Mouse (Mus musculus): ENCODE results near the gene Iqca. TPM values are rescaled to one million over a fixed set of nuclear protein-coding genes. Genes with fewer than 3 reads are reported as not detected.

The Iqca gene
- polyA plus RNA-seq, 1 experiment from 2014 or later: 0.19 TPM

GRCm38 (mm10) chr1:90092816-90093493 is 60.2 kb downstream of the Iqca start:
- ATAC-seq (ENCODE audit: insufficient number of reproducible peaks, low FRiP score, low TSS enrichment, low read depth): no peak
- Histone ChIP-seq H3K36me3 (no peaks in the 10 kb centered on the region), H3K4me2 (no peak overlapping the region), H3K27ac (no peak overlapping the region), H3K9me3 (no peaks in the 10 kb centered on the region), H3K9ac (no peak overlapping the region), H3K4me1 (peaks cover 3% of the 10 kb centered on the region; the same call in 1 of the 2 replicates), H3K27me3 (no peaks in the 10 kb centered on the region), H3K4me3 (no peak overlapping the region)
- WGBS: 76% methylated on average over 10 of the region's 10 CpGs

DNA sequence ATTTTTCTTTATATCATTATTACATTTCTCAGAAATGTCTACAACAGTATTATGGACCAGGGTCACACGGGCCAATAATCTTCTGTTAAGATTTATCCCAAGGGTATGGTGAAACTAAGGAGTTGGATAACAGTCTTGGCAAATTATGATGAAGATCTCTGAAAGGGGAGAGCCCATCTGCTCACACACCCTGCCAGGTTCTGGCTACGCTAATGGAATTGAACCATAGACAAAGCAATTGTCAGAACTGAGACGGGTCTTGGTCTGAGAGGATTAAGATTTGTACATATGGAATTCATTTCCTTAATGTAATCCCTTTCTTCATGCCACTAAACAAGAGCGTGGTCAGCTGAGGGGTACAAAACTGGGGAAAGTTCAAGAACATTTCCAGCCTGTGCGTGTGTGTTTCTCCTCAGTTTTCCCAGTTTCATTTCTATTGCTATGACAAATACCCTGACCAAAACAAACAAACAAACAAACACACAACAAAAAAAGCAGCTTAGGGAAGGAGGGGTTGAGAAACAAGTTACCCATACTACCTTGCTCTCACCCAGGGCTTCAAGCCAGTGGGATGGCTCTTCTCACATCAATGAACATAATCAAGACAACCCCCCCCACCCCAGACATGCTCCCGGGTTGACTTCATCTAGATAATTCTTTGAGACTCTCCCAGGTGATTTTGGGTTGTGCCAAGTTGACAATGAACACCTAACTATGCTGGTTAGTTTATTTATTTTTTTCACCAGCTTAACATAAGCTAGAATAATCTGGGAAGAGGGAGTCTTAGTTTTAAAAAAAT is 64.8 kb downstream of the Iqca start:
- Histone ChIP-seq H3K27me3 (no peaks in the 10 kb centered on the region), H3K4me3 (no peak overlapping the region), H3K27ac (no peak overlapping the region), H3K36me3 (no peaks in the 10 kb centered on the region), H3K9me3 (no peaks in the 10 kb centered on the region), H3K9ac (no peak overlapping the region), H3K4me1 (peaks cover 3% of the 10 kb centered on the region; the same call in 1 of the 2 replicates), H3K4me2 (no peak overlapping the region)
- WGBS: 50% methylated on average over 6 of the region's 6 CpGs
- ATAC-seq (ENCODE audit: insufficient number of reproducible peaks, low FRiP score, low TSS enrichment, low read depth): no peak

DNA sequence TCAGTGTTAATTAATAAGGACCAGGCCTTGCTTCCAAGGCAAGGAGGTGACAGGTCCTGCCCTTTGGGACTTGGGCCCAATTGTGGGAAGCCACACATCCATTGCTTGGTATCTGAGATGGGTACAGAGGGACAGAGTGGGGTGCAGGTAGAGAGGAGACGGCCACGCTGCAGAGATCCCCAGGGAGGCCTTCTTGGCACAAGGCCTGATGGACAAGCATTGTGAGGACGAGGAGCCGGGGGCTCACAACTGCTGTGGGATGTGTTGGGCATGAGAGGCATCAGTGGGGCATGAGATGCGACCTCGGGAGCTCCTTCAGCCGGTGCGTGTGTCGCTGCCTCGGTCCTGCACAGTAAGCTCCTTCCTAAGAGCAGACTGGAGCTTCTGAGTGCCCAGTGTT is 66.7 kb downstream of the Iqca start:
- 87% methylated on average over 10 of the region's 10 CpGs for WGBS
- no peaks in the 10 kb centered on the region for H3K36me3 ChIP-seq
- H3K9ac ChIP-seq: no peak overlapping the region
- H3K27ac ChIP-seq: no peak overlapping the region
- H3K27me3 ChIP-seq: no peaks in the 10 kb centered on the region
- ATAC-seq (ENCODE audit: insufficient number of reproducible peaks, low FRiP score, low TSS enrichment, low read depth): no peak
- H3K4me1 ChIP-seq: peaks cover 3% of the 10 kb centered on the region; the same call in 1 of the 2 replicates
- no peaks in the 10 kb centered on the region for H3K9me3 ChIP-seq
- no peak overlapping the region for H3K4me3 ChIP-seq
- H3K4me2 ChIP-seq: no peak overlapping the region

- Histone ChIP-seq H3K27me3 (no peaks in the 10 kb centered on the region), H3K4me1 (peaks cover 3% of the 10 kb centered on the region; the same call in 1 of the 2 replicates), H3K9ac (no peak overlapping the region), H3K27ac (no peak overlapping the region), H3K4me2 (no peak overlapping the region), H3K4me3 (no peak overlapping the region), H3K9me3 (no peaks in the 10 kb centered on the region), H3K36me3 (no peaks in the 10 kb centered on the region)
- WGBS: 66% methylated on average over 6 of the region's 6 CpGs
- no peak for ATAC-seq (ENCODE audit: insufficient number of reproducible peaks, low FRiP score, low TSS enrichment, low read depth)
These were observed 67.6 kb downstream of the Iqca start for GRCm38 (mm10) chr1:90085526-90086157.

- Histone ChIP-seq H3K27ac (no peak overlapping the region), H3K27me3 (no peaks in the 10 kb centered on the region), H3K9me3 (no peaks in the 10 kb centered on the region), H3K4me1 (peaks cover 8% of the 10 kb centered on the region; the same call in 1 of the 2 replicates), H3K9ac (no peak overlapping the region), H3K4me2 (no peak overlapping the region), H3K36me3 (no peaks in the 10 kb centered on the region), H3K4me3 (no peak overlapping the region)
- 82% methylated on average over 2 of the region's 2 CpGs for WGBS
- no peak for ATAC-seq (ENCODE audit: insufficient number of reproducible peaks, low FRiP score, low TSS enrichment, low read depth)
These were observed 76.9 kb downstream of the Iqca start for GRCm38 (mm10) chr1:90076291-90076690.

GRCm38 (mm10) chr1:90074779-90075178 is 78.4 kb downstream of the Iqca start:
- H3K36me3 ChIP-seq: no peaks in the 10 kb centered on the region
- H3K4me3 ChIP-seq: no peak overlapping the region
- ATAC-seq (ENCODE audit: insufficient number of reproducible peaks, low FRiP score, low TSS enrichment, low read depth): no peak
- H3K9me3 ChIP-seq: no peaks in the 10 kb centered on the region
- peaks cover 15% of the 10 kb centered on the region for H3K4me1 ChIP-seq
- H3K27me3 ChIP-seq: no peaks in the 10 kb centered on the region
- WGBS: 30% methylated on average over 5 of the region's 5 CpGs
- no peak overlapping the region for H3K9ac ChIP-seq
- H3K27ac ChIP-seq: peak overlapping the region; percentile 22; the same call in 1 of the 2 replicates
- H3K4me2 ChIP-seq: no peak overlapping the region

DNA sequence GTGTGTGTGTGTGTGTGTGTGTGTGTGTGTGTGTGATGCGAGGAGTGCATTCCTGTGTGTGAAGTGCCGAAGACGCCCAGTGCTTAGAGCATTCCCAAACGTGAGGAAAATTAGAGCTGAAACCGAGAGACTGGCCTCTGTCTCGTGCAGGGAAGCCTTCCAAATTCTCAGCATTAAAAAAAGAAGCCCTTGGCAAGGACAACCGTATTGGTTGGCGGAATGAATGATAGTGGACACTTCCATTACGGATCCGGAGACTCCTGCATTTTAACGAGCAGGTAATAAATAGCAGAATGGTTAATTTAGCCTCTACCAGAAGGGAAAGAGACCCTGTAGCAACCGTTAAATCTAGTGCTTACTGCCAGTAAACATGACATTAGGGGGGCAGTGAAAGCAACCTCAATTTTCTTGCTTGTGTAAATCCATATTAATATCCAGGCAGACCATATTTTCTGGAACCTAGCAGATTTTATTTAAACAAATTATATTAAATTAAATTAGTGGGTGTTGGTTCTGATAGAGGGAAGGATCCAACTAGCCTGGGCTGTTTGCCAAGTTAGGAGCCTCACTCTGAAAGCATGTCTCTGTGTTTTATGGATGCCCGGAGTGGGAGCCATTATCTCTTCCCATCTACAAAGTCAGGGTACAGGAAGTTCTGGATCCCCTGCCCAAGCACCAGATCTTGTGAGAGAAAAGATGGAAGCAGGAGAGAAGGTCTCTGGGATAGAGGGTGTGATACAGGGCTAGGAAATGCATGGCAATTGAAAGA is 81.2 kb downstream of the Iqca start:
- WGBS: 44% methylated on average over 13 of the region's 13 CpGs

DNA sequence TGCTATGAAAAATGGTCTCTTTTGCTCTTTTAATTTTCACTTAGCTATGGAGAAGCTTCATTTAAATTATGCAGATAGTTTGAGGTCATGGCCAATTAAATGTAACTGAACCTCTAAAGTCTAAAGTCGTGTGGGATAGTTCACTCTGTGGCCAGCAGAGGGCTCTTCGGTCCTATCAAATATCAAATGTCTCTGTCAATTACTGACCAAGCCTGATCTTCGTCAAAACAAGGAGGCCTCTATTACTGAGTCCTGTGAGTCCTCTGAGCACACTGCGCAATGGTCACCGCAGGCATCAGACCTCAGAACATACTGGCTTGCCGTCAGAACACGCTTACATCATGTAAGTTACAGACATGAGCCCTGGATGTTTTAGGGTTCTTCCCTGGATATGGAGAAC is 92.6 kb downstream of the Iqca start:
- H3K27ac ChIP-seq: no peak overlapping the region
- no peaks in the 10 kb centered on the region for H3K36me3 ChIP-seq
- ATAC-seq (ENCODE audit: insufficient number of reproducible peaks, low FRiP score, low TSS enrichment, low read depth): no peak
- WGBS: 17% methylated on average over 7 of the region's 7 CpGs
- H3K4me3 ChIP-seq: no peak overlapping the region
- H3K9me3 ChIP-seq: no peaks in the 10 kb centered on the region
- H3K4me1 ChIP-seq: 0 out of 2 replicates have a peak, but pooled peaks cover 3% of the 10 kb centered on the region
- 0 out of 2 replicates have a peak, but pooled peaks cover 10% of the 10 kb centered on the region for H3K27me3 ChIP-seq
- no peak overlapping the region for H3K9ac ChIP-seq
- H3K4me2 ChIP-seq: no peak overlapping the region

More for the DNA sequence above, 81.2 kb downstream of the Iqca start:
- H3K4me3 ChIP-seq: no peak overlapping the region
- peaks cover 15% of the 10 kb centered on the region for H3K4me1 ChIP-seq
- H3K4me2 ChIP-seq: no peak overlapping the region
- no peaks in the 10 kb centered on the region for H3K36me3 ChIP-seq
- H3K9me3 ChIP-seq: no peaks in the 10 kb centered on the region
- H3K27me3 ChIP-seq: no peaks in the 10 kb centered on the region
- no peak overlapping the region for H3K27ac ChIP-seq
- H3K9ac ChIP-seq: no peak overlapping the region
- no peak for ATAC-seq (ENCODE audit: insufficient number of reproducible peaks, low FRiP score, low TSS enrichment, low read depth)

DNA sequence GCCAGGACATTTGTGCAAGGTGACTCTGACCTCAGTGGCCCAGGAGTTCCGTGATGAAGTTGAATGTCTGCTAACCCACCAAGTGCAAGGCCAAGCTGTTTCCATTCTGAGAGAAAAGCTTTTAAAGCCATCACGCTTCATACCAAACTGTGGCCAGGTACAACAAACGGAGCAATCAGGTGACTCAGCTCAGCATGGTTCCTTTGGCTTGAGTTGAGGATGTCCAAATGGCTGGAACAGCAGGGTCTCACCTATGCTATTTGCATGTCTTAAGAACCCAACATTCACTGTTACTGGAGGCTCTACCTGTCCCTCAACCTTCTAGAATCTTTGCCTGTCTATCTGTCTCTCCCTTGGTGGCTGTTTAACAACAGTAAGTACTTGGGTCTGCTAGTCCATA is 93.1 kb downstream of the Iqca start:
- 0 out of 2 replicates have a peak, but pooled peaks cover 3% of the 10 kb centered on the region for H3K4me1 ChIP-seq
- ATAC-seq (ENCODE audit: insufficient number of reproducible peaks, low FRiP score, low TSS enrichment, low read depth): no peak

DNA sequence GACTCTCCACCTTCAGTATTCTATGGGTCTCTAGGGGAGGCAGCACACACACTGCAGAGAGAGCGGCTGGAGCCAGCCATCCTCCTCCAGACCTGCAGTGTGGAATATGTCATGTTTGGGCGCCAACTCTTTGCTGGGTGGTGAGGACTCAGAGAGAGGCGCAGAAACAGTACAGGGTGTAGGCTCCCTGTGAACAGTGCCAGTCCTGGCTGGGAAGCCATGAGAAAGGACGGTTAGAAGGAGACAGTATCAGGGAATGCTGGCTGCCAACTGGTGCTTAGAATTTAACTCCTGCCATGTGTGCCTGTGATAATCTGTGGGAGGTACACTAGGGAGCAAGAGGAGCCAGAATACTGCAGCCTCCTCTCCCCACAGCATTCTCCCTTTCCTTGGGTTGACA is 98.2 kb downstream of the Iqca start:
- Histone ChIP-seq H3K4me3 (no peak overlapping the region), H3K9me3 (no peaks in the 10 kb centered on the region), H3K36me3 (no peaks in the 10 kb centered on the region), H3K9ac (no peak overlapping the region), H3K27me3 (0 out of 2 replicates have a peak, but pooled peaks cover 10% of the 10 kb centered on the region), H3K4me2 (no peak overlapping the region), H3K4me1 (peaks cover 4% of the 10 kb centered on the region; the same call in 1 of the 2 replicates), H3K27ac (no peak overlapping the region)
- ATAC-seq (ENCODE audit: insufficient number of reproducible peaks, low FRiP score, low TSS enrichment, low read depth): no peak
- 77% methylated on average over 4 of the region's 4 CpGs for WGBS

More for the DNA sequence above, 93.1 kb downstream of the Iqca start:
- no peaks in the 10 kb centered on the region for H3K9me3 ChIP-seq
- WGBS: 71% methylated on average over 3 of the region's 3 CpGs
- no peak overlapping the region for H3K4me3 ChIP-seq
- 0 out of 2 replicates have a peak, but pooled peaks cover 10% of the 10 kb centered on the region for H3K27me3 ChIP-seq
- no peak overlapping the region for H3K9ac ChIP-seq
- H3K36me3 ChIP-seq: no peaks in the 10 kb centered on the region
- no peak overlapping the region for H3K4me2 ChIP-seq
- no peak overlapping the region for H3K27ac ChIP-seq

DNA sequence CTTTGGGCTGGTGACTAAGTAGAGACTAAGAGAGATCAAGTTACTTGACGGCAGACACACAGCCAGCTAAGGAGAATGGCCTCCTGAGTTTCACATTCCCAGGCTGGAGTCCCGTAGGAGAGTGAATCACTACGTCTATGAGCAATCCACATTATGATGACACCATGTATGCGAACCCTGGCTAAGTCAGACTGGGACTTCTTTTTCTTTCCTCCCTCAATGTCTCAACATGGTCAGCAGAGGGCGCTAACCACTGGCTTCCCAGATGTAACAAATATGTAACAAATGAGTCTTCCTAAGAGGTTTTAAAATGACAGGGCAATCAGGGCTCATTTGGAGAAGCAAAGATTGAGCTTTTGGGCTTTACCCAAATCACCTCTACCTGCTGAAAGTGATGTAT is 101.9 kb downstream of the Iqca start:
- ATAC-seq (ENCODE audit: insufficient number of reproducible peaks, low FRiP score, low TSS enrichment, low read depth): no peak

More for the DNA sequence above, 101.9 kb downstream of the Iqca start:
- H3K4me1 ChIP-seq: peaks cover 4% of the 10 kb centered on the region; the same call in 1 of the 2 replicates
- H3K4me3 ChIP-seq: no peak overlapping the region
- peaks cover 10% of the 10 kb centered on the region; the same call in 1 of the 2 replicates for H3K27me3 ChIP-seq
- H3K36me3 ChIP-seq: no peaks in the 10 kb centered on the region
- no peak overlapping the region for H3K27ac ChIP-seq
- no peak overlapping the region for H3K9ac ChIP-seq
- no peak overlapping the region for H3K4me2 ChIP-seq
- 18% methylated on average over 5 of the region's 5 CpGs for WGBS
- no peaks in the 10 kb centered on the region for H3K9me3 ChIP-seq
